Mouse (Mus musculus): ENCODE results near the gene Mepce. TPM values are rescaled to one million over a fixed set of nuclear protein-coding genes. Genes with fewer than 3 reads are reported as not detected.

The Mepce gene
- polyA plus RNA-seq, 1 experiment from 2014 or later: 11.2 TPM

GRCm38 (mm10) chr5:137779053-137779933 is 8.2 kb downstream of the Mepce start:
- H3K27me3 ChIP-seq (ENCODE audit: insufficient read depth, low read length): no peaks in the 10 kb centered on the region
- no peaks in the 10 kb centered on the region for H3K9me3 ChIP-seq (ENCODE audit: low read length)
- peaks cover 32% of the 10 kb centered on the region for H3K4me1 ChIP-seq (ENCODE audit: insufficient read depth, low read length)
- H3K36me3 ChIP-seq (ENCODE audit: insufficient read depth, low read length): peaks cover 38% of the 10 kb centered on the region
- H3K4me3 ChIP-seq (ENCODE audit: low read length): peak overlapping the region; percentile 69
- peak overlapping the region; percentile 85 for H3K27ac ChIP-seq (ENCODE audit: low read length)
- ATAC-seq (ENCODE audit: low FRiP score, low TSS enrichment): peak; percentile 25
- H3K4me2 ChIP-seq (replicated peaks; ENCODE audit: low read depth, low read length): peak overlapping the region; percentile 92
- under 1% methylated on average over 81 of the region's 83 CpGs for WGBS
- peak overlapping the region; percentile 84 for H3K9ac ChIP-seq (replicated peaks; ENCODE audit: low read length)

GRCm38 (mm10) chr5:137778635-137779034 is 8.8 kb downstream of the Mepce start, which contains the start of gene Ppp1r35:
Gene Ppp1r35, plus strand, starts transcription at chr5:137778849.
- peak within 1 kb of the TSS; percentile 69 for H3K4me3 ChIP-seq (ENCODE audit: low read length)
- peaks cover 31% of the 10 kb centered on the region for H3K36me3 ChIP-seq (ENCODE audit: insufficient read depth, low read length)
- WGBS: under 1% methylated on average over 31 of the region's 31 CpGs
- ATAC-seq (ENCODE audit: low FRiP score, low TSS enrichment): peak; percentile 95
- no peaks in the 10 kb centered on the region for H3K27me3 ChIP-seq (ENCODE audit: insufficient read depth, low read length)
- peak within 1 kb of the TSS; percentile 92 for H3K4me2 ChIP-seq (replicated peaks; ENCODE audit: low read depth, low read length)
- H3K27ac ChIP-seq (ENCODE audit: low read length): peak within 1 kb of the TSS; percentile 85
- peak within 1 kb of the TSS; percentile 84 for H3K9ac ChIP-seq (replicated peaks; ENCODE audit: low read length)
- peaks cover 26% of the 10 kb centered on the region for H3K4me1 ChIP-seq (ENCODE audit: insufficient read depth, low read length)
- H3K9me3 ChIP-seq (ENCODE audit: low read length): no peaks in the 10 kb centered on the region

- Histone ChIP-seq H3K4me1 (ENCODE audit: insufficient read depth, low read length) (peaks cover 15% of the 10 kb centered on the region), H3K9me3 (ENCODE audit: low read length) (no peaks in the 10 kb centered on the region), H3K27me3 (ENCODE audit: insufficient read depth, low read length) (no peaks in the 10 kb centered on the region), H3K4me3 (ENCODE audit: low read length) (no peak overlapping the region), H3K36me3 (ENCODE audit: insufficient read depth, low read length) (peaks cover 23% of the 10 kb centered on the region), H3K9ac (replicated peaks; ENCODE audit: low read length) (no peak overlapping the region), H3K4me2 (replicated peaks; ENCODE audit: low read depth, low read length) (no peak overlapping the region), H3K27ac (ENCODE audit: low read length) (no peak overlapping the region)
- ATAC-seq (ENCODE audit: low FRiP score, low TSS enrichment): no peak
- 66% methylated on average over 7 of the region's 7 CpGs for WGBS
Observed at GRCm38 (mm10) chr5:137777267-137777845, 10.1 kb downstream of the Mepce start.

GRCm38 (mm10) chr5:137776408-137776918 is 11.0 kb downstream of the Mepce start:
- Histone ChIP-seq H3K4me2 (replicated peaks; ENCODE audit: low read depth, low read length) (no peak overlapping the region), H3K36me3 (ENCODE audit: insufficient read depth, low read length) (peaks cover 14% of the 10 kb centered on the region), H3K4me1 (ENCODE audit: insufficient read depth, low read length) (peaks cover 15% of the 10 kb centered on the region)

GRCm38 (mm10) chr5:137775587-137776290 is 11.7 kb downstream of the Mepce start:
- peaks cover 8% of the 10 kb centered on the region for H3K36me3 ChIP-seq (ENCODE audit: insufficient read depth, low read length)
- 94% methylated on average over 2 of the region's 2 CpGs for WGBS
- H3K27me3 ChIP-seq (ENCODE audit: insufficient read depth, low read length): no peaks in the 10 kb centered on the region
- peaks cover 15% of the 10 kb centered on the region for H3K4me1 ChIP-seq (ENCODE audit: insufficient read depth, low read length)
- no peak overlapping the region for H3K9ac ChIP-seq (replicated peaks; ENCODE audit: low read length)
- H3K4me2 ChIP-seq (replicated peaks; ENCODE audit: low read depth, low read length): no peak overlapping the region
- ATAC-seq (ENCODE audit: low FRiP score, low TSS enrichment): no peak
- H3K27ac ChIP-seq (ENCODE audit: low read length): peak overlapping the region; percentile 9; the same call in 1 of the 2 replicates
- H3K4me3 ChIP-seq (ENCODE audit: low read length): no peak overlapping the region
- H3K9me3 ChIP-seq (ENCODE audit: low read length): no peaks in the 10 kb centered on the region

More at GRCm38 (mm10) chr5:137776408-137776918, 11.0 kb downstream of the Mepce start:
- 27% methylated on average over 5 of the region's 5 CpGs for WGBS
- H3K9ac ChIP-seq (replicated peaks; ENCODE audit: low read length): peak overlapping the region; percentile 24; the same call in 1 of the 2 replicates
- H3K27me3 ChIP-seq (ENCODE audit: insufficient read depth, low read length): no peaks in the 10 kb centered on the region
- no peak overlapping the region for H3K4me3 ChIP-seq (ENCODE audit: low read length)
- peak; percentile 47 for ATAC-seq (ENCODE audit: low FRiP score, low TSS enrichment)
- H3K9me3 ChIP-seq (ENCODE audit: low read length): no peaks in the 10 kb centered on the region
- peak overlapping the region; percentile 9 for H3K27ac ChIP-seq (ENCODE audit: low read length)

GRCm38 (mm10) chr5:137772755-137773154 is 14.7 kb downstream of the Mepce start:
- no peak overlapping the region for H3K4me2 ChIP-seq (replicated peaks; ENCODE audit: low read depth, low read length)
- H3K4me3 ChIP-seq (ENCODE audit: low read length): no peak overlapping the region
- no peak for ATAC-seq (ENCODE audit: low FRiP score, low TSS enrichment)
- no peak overlapping the region for H3K27ac ChIP-seq (ENCODE audit: low read length)
- H3K27me3 ChIP-seq (ENCODE audit: insufficient read depth, low read length): no peaks in the 10 kb centered on the region
- H3K36me3 ChIP-seq (ENCODE audit: insufficient read depth, low read length): no peaks in the 10 kb centered on the region
- no peak overlapping the region for H3K9ac ChIP-seq (replicated peaks; ENCODE audit: low read length)
- H3K9me3 ChIP-seq (ENCODE audit: low read length): no peaks in the 10 kb centered on the region
- H3K4me1 ChIP-seq (ENCODE audit: insufficient read depth, low read length): 0 out of 2 replicates have a peak, but pooled peaks cover 7% of the 10 kb centered on the region

DNA sequence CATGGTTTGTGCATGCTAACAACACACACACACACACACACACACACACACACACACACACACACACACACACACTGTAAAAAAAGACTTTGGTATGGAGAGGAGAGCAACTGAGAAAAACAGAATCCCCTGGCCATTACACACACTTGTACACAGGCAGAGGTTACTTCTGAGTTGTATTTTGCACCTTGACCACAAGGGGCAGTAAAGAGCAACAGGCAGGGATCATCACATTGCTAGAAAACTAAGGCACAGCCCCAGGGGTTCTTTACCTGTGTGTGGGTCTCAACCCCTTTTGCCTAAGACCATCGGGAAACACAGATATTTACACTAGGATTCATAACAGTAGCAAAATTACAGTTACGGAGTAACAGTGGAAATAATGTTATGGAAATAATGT is 16.7 kb downstream of the Mepce start:
- Histone ChIP-seq H3K27me3 (ENCODE audit: insufficient read depth, low read length) (no peaks in the 10 kb centered on the region), H3K9me3 (ENCODE audit: low read length) (peaks cover 4% of the 10 kb centered on the region; the same call in 1 of the 2 replicates), H3K9ac (replicated peaks; ENCODE audit: low read length) (no peak overlapping the region), H3K4me1 (ENCODE audit: insufficient read depth, low read length) (no peaks in the 10 kb centered on the region), H3K27ac (ENCODE audit: low read length) (no peak overlapping the region), H3K4me2 (replicated peaks; ENCODE audit: low read depth, low read length) (no peak overlapping the region), H3K36me3 (ENCODE audit: insufficient read depth, low read length) (no peaks in the 10 kb centered on the region), H3K4me3 (ENCODE audit: low read length) (no peak overlapping the region)
- ATAC-seq (ENCODE audit: low FRiP score, low TSS enrichment): no peak
- 55% methylated on average over 2 of the region's 2 CpGs for WGBS

DNA sequence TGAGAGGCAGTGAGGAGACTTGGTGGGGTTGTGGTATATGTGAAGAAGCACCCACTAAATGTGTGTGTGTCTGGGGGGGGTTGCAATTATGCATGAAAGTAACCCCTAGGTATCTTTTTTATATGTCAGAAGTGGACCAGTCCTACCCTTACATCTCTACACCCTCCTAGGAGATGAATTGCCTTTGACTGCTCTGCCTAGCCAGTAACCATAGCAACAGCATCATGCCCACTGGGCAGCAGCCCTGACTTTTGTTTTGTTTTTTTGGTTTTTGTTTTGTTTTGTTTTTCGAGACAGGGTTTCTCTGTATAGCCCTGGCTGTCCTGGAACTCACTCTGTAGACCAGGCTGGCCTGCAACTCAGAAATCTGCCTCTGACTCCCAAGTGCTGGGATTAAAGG is 19.0 kb downstream of the Mepce start:
- no peak overlapping the region for H3K4me2 ChIP-seq (replicated peaks; ENCODE audit: low read depth, low read length)
- no peaks in the 10 kb centered on the region for H3K27me3 ChIP-seq (ENCODE audit: insufficient read depth, low read length)
- no peak overlapping the region for H3K4me3 ChIP-seq (ENCODE audit: low read length)
- no peak overlapping the region for H3K9ac ChIP-seq (replicated peaks; ENCODE audit: low read length)
- no peak overlapping the region for H3K27ac ChIP-seq (ENCODE audit: low read length)
- no peak for ATAC-seq (ENCODE audit: low FRiP score, low TSS enrichment)
- no peaks in the 10 kb centered on the region for H3K36me3 ChIP-seq (ENCODE audit: insufficient read depth, low read length)
- peaks cover 4% of the 10 kb centered on the region; the same call in 1 of the 2 replicates for H3K9me3 ChIP-seq (ENCODE audit: low read length)
- no peaks in the 10 kb centered on the region for H3K4me1 ChIP-seq (ENCODE audit: insufficient read depth, low read length)
- WGBS: 59% methylated on average over 1 of the region's 1 CpGs

DNA sequence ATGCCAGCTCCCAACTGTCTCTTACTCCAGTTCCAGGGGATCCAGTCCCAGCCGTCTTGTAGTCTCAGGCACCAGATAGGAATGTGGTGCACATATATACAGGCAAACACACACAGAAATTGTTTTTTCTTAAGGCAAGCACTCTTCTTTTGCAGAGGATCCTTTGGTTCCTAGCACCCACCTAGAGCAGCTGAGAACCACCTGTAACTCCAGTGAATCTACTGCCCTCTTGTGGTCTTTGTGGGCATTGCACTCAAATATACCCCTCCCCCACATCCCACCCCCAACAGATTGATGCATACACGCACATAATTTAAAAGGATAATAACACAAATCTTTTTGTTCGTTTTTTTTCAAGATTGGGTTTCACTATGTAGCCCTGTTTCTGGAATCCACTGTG is 21.2 kb downstream of the Mepce start:
- H3K4me1 ChIP-seq (ENCODE audit: insufficient read depth, low read length): no peaks in the 10 kb centered on the region

More for the DNA sequence above, 21.2 kb downstream of the Mepce start:
- Histone ChIP-seq H3K36me3 (ENCODE audit: insufficient read depth, low read length) (0 out of 2 replicates have a peak, but pooled peaks cover 2% of the 10 kb centered on the region), H3K9me3 (ENCODE audit: low read length) (peaks cover 4% of the 10 kb centered on the region; the same call in 1 of the 2 replicates), H3K27me3 (ENCODE audit: insufficient read depth, low read length) (no peaks in the 10 kb centered on the region), H3K27ac (ENCODE audit: low read length) (no peak overlapping the region), H3K4me2 (replicated peaks; ENCODE audit: low read depth, low read length) (no peak overlapping the region), H3K9ac (replicated peaks; ENCODE audit: low read length) (no peak overlapping the region), H3K4me3 (ENCODE audit: low read length) (no peak overlapping the region)
- 68% methylated on average over 3 of the region's 3 CpGs for WGBS
- ATAC-seq (ENCODE audit: low FRiP score, low TSS enrichment): no peak
